Mouse (Mus musculus) CD4-positive, CD25-positive, alpha-beta regulatory T cell, adult 4 months (primary cell): ENCODE data around the gene Iqgap1. TPM values are rescaled to one million over a fixed set of nuclear protein-coding genes. Genes with fewer than 3 reads are reported as not detected.

Experiments
- polyA plus RNA-seq, 2 experiments: library from polyadenylated mRNA; unstranded; fragments of 100-300 nt; shearing (Covaris generic); gene quantifications; one replicate each; pipeline ENCODE4 v1.2.1; 2017

The Iqgap1 gene
- polyA plus RNA-seq, 2 experiments from 2014 or later, result 187 to 284 TPM

Other genes with a start within 250 kb of the Iqgap1 start
- 10 to 100 TPM; 17.1 to 21.3 TPM for gene Crtc3, start 137.1 kb downstream of the Iqgap1 start, polyA plus RNA-seq
- gene Zscan2, start 34.9 kb upstream of the Iqgap1 start, polyA plus RNA-seq, result 1 to 10 TPM; 3.8 to 4.2 TPM
- 10 to 100 TPM; 20.6 to 33.8 TPM for gene Wdr73, start 75.3 kb upstream of the Iqgap1 start, polyA plus RNA-seq
- 10 to 100 TPM; 79.7 to 81.7 TPM for gene Nmb, start 79.1 kb upstream of the Iqgap1 start, polyA plus RNA-seq
- 100 to 1,000 TPM; 260 to 342 TPM for gene Sec11a, start 121.8 kb upstream of the Iqgap1 start, polyA plus RNA-seq
- gene Zfp592, start 167.7 kb upstream of the Iqgap1 start, polyA plus RNA-seq, result 10 to 100 TPM; 18.8 to 19.9 TPM
- gene Alpk3, start 231.6 kb upstream of the Iqgap1 start, polyA plus RNA-seq, result under 1 TPM; 0.29 to 0.46 TPM